Mouse (Mus musculus): Measurements from ENCODE around the gene Supt3.

Supt3 gene

GRCm38 (mm10) chr17:44963051-44963798 is 186.3 kb downstream of the Supt3 start:
- DNase-seq (ENCODE audit: low read depth, low spot score): no peak

GRCm38 (mm10) chr17:44967186-44967585 is 190.2 kb downstream of the Supt3 start:
- no peak for DNase-seq (ENCODE audit: low read depth, low spot score)

- DNase-seq (ENCODE audit: low read depth, low spot score): no peak
Observed at GRCm38 (mm10) chr17:44970255-44970654, 193.3 kb downstream of the Supt3 start.

GRCm38 (mm10) chr17:44973489-44973888 is 196.5 kb downstream of the Supt3 start:
- DNase-seq (ENCODE audit: low read depth, low spot score): no peak

GRCm38 (mm10) chr17:44977690-44978089 is 200.7 kb downstream of the Supt3 start:
- DNase-seq (ENCODE audit: low read depth, low spot score): no peak

GRCm38 (mm10) chr17:44987964-44988363 is 211.0 kb downstream of the Supt3 start:
- no peak for DNase-seq (ENCODE audit: low read depth, low spot score)

- no peak for DNase-seq (ENCODE audit: low read depth, low spot score)
Observed at GRCm38 (mm10) chr17:45003311-45003710, 226.4 kb downstream of the Supt3 start.

GRCm38 (mm10) chr17:45004477-45005170 is 227.7 kb downstream of the Supt3 start:
- DNase-seq (ENCODE audit: low read depth, low spot score): no peak

- DNase-seq (ENCODE audit: low read depth, low spot score): no peak
Observed at GRCm38 (mm10) chr17:45007461-45007860, 230.5 kb downstream of the Supt3 start.

- no peak for DNase-seq (ENCODE audit: low read depth, low spot score)
Observed at GRCm38 (mm10) chr17:45008663-45009062, 231.7 kb downstream of the Supt3 start.

- DNase-seq (ENCODE audit: low read depth, low spot score): no peak
Observed at GRCm38 (mm10) chr17:45010409-45010808, 233.5 kb downstream of the Supt3 start.

- DNase-seq (ENCODE audit: low read depth, low spot score): no peak
Observed at GRCm38 (mm10) chr17:45016746-45017145, 239.8 kb downstream of the Supt3 start.

GRCm38 (mm10) chr17:45020155-45020930 is 243.4 kb downstream of the Supt3 start:
- DNase-seq (ENCODE audit: low read depth, low spot score): no peak

GRCm38 (mm10) chr17:45028441-45028840 is 251.5 kb downstream of the Supt3 start:
- no peak for DNase-seq (ENCODE audit: low read depth, low spot score)

GRCm38 (mm10) chr17:45029106-45029505 is 252.2 kb downstream of the Supt3 start:
- no peak for DNase-seq (ENCODE audit: low read depth, low spot score)

- no peak for DNase-seq (ENCODE audit: low read depth, low spot score)
Observed at GRCm38 (mm10) chr17:45032209-45032608, 255.3 kb downstream of the Supt3 start.

GRCm38 (mm10) chr17:45033617-45034016 is 256.7 kb downstream of the Supt3 start:
- DNase-seq (ENCODE audit: low read depth, low spot score): no peak

GRCm38 (mm10) chr17:45041084-45041483 is 264.1 kb downstream of the Supt3 start:
- no peak for DNase-seq (ENCODE audit: low read depth, low spot score)

GRCm38 (mm10) chr17:45045804-45046203 is 268.9 kb downstream of the Supt3 start:
- DNase-seq (ENCODE audit: low read depth, low spot score): no peak

- DNase-seq (ENCODE audit: low read depth, low spot score): no peak
Observed at GRCm38 (mm10) chr17:45046583-45046982, 269.6 kb downstream of the Supt3 start.

- DNase-seq (ENCODE audit: low read depth, low spot score): no peak
Observed at GRCm38 (mm10) chr17:45047236-45047635, 270.3 kb downstream of the Supt3 start.

- DNase-seq (ENCODE audit: low read depth, low spot score): no peak
Observed at GRCm38 (mm10) chr17:45051971-45052370, 275.0 kb downstream of the Supt3 start.

Measured in retina, postnatal 7 days (tissue).